Mouse (Mus musculus): ENCODE results near the gene Pigu. TPM values are rescaled to one million over a fixed set of nuclear protein-coding genes. Genes with fewer than 3 reads are reported as not detected.

Pigu gene
- polyA plus RNA-seq, 1 experiment from 2014 or later = 54.0 TPM

DNA sequence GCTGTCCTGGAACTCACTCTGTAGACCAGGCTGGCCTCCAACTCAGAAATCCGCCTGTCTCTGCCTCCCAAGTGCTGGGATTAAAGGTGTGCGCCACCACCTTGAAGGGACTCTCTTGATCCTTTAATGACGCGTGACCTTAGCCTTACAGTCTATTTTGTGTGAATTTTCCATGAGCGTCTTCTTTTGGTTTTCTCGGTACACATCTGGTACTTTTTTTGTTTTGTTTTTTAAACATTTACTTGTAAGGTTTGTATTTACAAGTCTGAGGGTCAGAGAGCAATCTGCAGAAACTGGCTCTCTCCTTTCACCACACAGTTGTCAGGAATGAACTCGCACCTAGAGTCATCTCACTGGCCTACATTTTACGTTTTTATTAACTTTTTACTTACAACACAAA lies 83.6 kb downstream of the Pigu start:
- H3K4me3 ChIP-seq (replicated peaks; ENCODE audit: low read length) = no peak overlapping the region
- no peaks in the 10 kb centered on the region for H3K36me3 ChIP-seq (ENCODE audit: control insufficient read depth, insufficient read depth, low read length)
- H3K4me2 ChIP-seq (ENCODE audit: low read depth, low read length) = no peak overlapping the region
- ATAC-seq (ENCODE audit: insufficient read depth, low FRiP score) = no peak
- 89% methylated on average over 8 of the region's 8 CpGs for WGBS
- H3K9ac ChIP-seq (ENCODE audit: low read length) = no peak overlapping the region
- no peak overlapping the region for H3K27ac ChIP-seq (ENCODE audit: low read length)
- peaks cover 8% of the 10 kb centered on the region for H3K4me1 ChIP-seq (ENCODE audit: control insufficient read depth, insufficient read depth, low read length)
- H3K9me3 ChIP-seq (replicated peaks; ENCODE audit: control insufficient read depth, low read length) = no peaks in the 10 kb centered on the region
- no peaks in the 10 kb centered on the region for H3K27me3 ChIP-seq (ENCODE audit: control insufficient read depth, insufficient read depth, low read length)

DNA sequence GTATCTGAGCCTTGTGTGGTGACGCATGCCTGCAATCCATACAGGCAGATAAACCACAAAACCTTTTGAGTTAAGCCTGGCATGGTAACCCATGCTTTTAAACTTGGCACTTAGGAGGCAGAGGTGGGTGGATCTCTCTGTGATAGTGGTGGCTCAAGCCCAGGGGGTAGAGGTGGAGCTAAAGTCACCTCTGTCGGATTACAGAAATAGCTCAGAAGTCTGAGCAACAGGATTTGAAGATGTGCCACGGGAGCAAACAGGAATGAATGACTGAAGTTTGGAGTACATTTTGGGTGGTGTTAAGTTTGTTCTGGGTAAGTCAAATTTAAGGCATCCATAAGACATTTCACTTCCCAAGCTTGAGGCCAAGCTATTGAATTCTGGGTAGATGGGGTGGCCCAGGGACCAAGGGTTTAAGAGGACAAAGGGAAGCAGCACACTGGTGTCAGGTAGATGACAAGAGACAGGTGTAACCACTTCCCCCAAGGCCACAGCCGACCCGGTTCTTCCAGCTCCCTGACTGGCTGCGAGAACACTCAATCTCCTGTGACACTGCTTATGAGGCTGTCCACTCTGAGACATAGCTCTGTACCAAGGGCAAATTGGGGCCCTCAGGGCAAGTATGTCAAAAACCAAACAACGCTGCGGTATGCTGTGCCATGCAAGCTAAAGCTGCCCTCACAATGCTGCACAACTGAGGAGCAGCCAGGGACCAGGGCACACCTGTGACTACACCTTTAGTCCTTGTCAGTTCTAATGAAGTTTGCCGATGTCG lies 84.6 kb downstream of the Pigu start:
- H3K4me1 ChIP-seq (ENCODE audit: control insufficient read depth, insufficient read depth, low read length) = peaks cover 7% of the 10 kb centered on the region
- no peak overlapping the region for H3K4me3 ChIP-seq (replicated peaks; ENCODE audit: low read length)
- no peak overlapping the region for H3K27ac ChIP-seq (ENCODE audit: low read length)
- no peak overlapping the region for H3K4me2 ChIP-seq (ENCODE audit: low read depth, low read length)
- no peaks in the 10 kb centered on the region for H3K36me3 ChIP-seq (ENCODE audit: control insufficient read depth, insufficient read depth, low read length)
- no peak overlapping the region for H3K9ac ChIP-seq (ENCODE audit: low read length)
- no peaks in the 10 kb centered on the region for H3K27me3 ChIP-seq (ENCODE audit: control insufficient read depth, insufficient read depth, low read length)
- ATAC-seq (ENCODE audit: insufficient read depth, low FRiP score) = no peak
- no peaks in the 10 kb centered on the region for H3K9me3 ChIP-seq (replicated peaks; ENCODE audit: control insufficient read depth, low read length)
- 69% methylated on average over 10 of the region's 10 CpGs for WGBS

DNA sequence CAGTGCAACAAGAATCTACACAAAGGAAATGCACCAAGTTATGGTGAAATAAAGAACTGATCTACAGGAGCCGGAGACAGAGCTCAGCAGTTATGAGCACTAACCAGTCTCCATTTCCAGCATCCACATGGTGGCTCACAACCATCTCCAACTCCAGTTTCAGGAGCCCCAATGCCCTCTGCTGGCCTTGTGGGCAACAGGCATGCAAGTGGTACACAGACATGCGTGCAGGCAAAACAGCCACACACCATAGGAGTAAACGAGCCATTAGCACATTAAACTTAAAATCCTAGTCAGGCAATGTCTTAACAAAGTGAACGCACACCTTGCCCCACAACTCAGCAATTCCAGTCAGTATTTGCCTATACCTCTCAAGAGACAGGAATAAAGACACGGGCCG lies 85.3 kb downstream of the Pigu start:
- WGBS = 84% methylated on average over 6 of the region's 6 CpGs
- Histone ChIP-seq H3K9me3 (replicated peaks; ENCODE audit: control insufficient read depth, low read length) (no peaks in the 10 kb centered on the region), H3K27ac (ENCODE audit: low read length) (no peak overlapping the region), H3K4me1 (ENCODE audit: control insufficient read depth, insufficient read depth, low read length) (0 out of 2 replicates have a peak, but pooled peaks cover under 1% of the 10 kb centered on the region), H3K4me2 (ENCODE audit: low read depth, low read length) (no peak overlapping the region), H3K36me3 (ENCODE audit: control insufficient read depth, insufficient read depth, low read length) (no peaks in the 10 kb centered on the region), H3K27me3 (ENCODE audit: control insufficient read depth, insufficient read depth, low read length) (no peaks in the 10 kb centered on the region), H3K9ac (ENCODE audit: low read length) (no peak overlapping the region), H3K4me3 (replicated peaks; ENCODE audit: low read length) (no peak overlapping the region)
- ATAC-seq (ENCODE audit: insufficient read depth, low FRiP score) = no peak

DNA sequence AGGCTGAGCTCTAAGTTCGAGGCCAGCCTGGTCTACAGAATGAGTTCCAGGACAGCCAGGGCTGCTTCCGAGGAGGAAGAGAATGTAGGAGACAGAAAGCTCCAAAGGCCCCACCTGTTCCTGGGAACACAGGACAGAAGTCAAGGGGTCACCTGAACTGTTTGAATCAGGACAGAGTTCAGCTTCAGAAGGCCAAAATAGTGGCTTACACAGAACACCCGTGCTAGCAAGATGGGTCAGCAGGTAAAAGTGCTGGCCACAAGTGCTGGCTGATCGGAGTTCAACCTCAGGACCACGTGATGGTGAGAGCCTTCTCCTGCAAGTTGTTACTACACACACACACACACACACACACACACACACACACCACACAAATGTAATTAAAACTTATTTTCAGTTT lies 90.3 kb downstream of the Pigu start:
- no peaks in the 10 kb centered on the region for H3K9me3 ChIP-seq (replicated peaks; ENCODE audit: control insufficient read depth, low read length)
- no peaks in the 10 kb centered on the region for H3K27me3 ChIP-seq (ENCODE audit: control insufficient read depth, insufficient read depth, low read length)
- no peaks in the 10 kb centered on the region for H3K4me1 ChIP-seq (ENCODE audit: control insufficient read depth, insufficient read depth, low read length)
- no peaks in the 10 kb centered on the region for H3K36me3 ChIP-seq (ENCODE audit: control insufficient read depth, insufficient read depth, low read length)
- no peak overlapping the region for H3K4me2 ChIP-seq (ENCODE audit: low read depth, low read length)
- no peak overlapping the region for H3K4me3 ChIP-seq (replicated peaks; ENCODE audit: low read length)
- no peak for ATAC-seq (ENCODE audit: insufficient read depth, low FRiP score)
- H3K9ac ChIP-seq (ENCODE audit: low read length) = no peak overlapping the region
- H3K27ac ChIP-seq (ENCODE audit: low read length) = no peak overlapping the region
- WGBS = 79% methylated on average over 5 of the region's 5 CpGs

DNA sequence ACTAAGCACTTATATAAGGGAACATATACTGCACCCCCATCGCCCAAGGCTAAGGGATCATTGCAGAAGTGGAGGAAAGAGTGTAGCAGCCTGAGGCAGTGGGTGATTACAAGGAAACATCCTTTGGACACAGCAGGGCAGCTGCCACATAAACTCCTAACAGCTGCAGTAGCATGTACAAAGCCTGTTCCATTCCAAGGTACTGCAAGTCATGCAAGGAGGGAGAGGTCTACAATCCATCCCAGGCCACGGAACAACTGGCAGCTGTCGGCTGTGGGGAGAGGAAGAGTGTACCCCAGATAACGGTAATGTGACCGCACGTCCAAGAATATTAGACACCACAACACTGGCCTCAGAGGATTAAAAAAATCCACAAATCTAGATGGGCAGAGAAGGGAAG lies 91.7 kb downstream of the Pigu start:
- no peaks in the 10 kb centered on the region for H3K9me3 ChIP-seq (replicated peaks; ENCODE audit: control insufficient read depth, low read length)
- H3K9ac ChIP-seq (ENCODE audit: low read length) = no peak overlapping the region
- H3K4me1 ChIP-seq (ENCODE audit: control insufficient read depth, insufficient read depth, low read length) = no peaks in the 10 kb centered on the region
- H3K4me2 ChIP-seq (ENCODE audit: low read depth, low read length) = no peak overlapping the region
- ATAC-seq (ENCODE audit: insufficient read depth, low FRiP score) = no peak
- 84% methylated on average over 6 of the region's 6 CpGs for WGBS
- no peaks in the 10 kb centered on the region for H3K36me3 ChIP-seq (ENCODE audit: control insufficient read depth, insufficient read depth, low read length)
- no peaks in the 10 kb centered on the region for H3K27me3 ChIP-seq (ENCODE audit: control insufficient read depth, insufficient read depth, low read length)
- H3K27ac ChIP-seq (ENCODE audit: low read length) = no peak overlapping the region
- H3K4me3 ChIP-seq (replicated peaks; ENCODE audit: low read length) = no peak overlapping the region

DNA sequence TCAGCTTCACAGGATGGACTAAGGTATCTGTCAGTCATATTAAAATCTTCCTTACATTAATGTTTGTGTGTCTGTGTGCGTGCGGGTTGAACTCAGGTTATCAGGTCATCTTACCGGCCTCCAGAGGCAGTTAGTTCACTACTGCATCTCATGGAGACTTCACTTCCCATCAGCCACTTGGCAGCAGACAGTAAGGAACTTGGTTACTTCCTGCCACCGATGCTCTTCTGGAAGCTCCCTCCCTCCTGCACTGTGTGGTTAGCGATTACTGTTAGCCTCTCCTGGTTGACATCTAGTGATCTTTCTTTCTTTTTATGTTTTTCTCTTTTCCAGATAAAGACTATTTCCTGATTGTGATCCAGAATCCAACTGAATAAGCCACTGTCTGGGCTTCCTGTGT lies 107.6 kb downstream of the Pigu start:
- Histone ChIP-seq H3K4me3 (replicated peaks; ENCODE audit: low read length) (no peak overlapping the region), H3K4me2 (ENCODE audit: low read depth, low read length) (no peak overlapping the region), H3K9me3 (replicated peaks; ENCODE audit: control insufficient read depth, low read length) (no peaks in the 10 kb centered on the region), H3K27ac (ENCODE audit: low read length) (no peak overlapping the region), H3K9ac (ENCODE audit: low read length) (no peak overlapping the region), H3K27me3 (ENCODE audit: control insufficient read depth, insufficient read depth, low read length) (no peaks in the 10 kb centered on the region), H3K4me1 (ENCODE audit: control insufficient read depth, insufficient read depth, low read length) (no peaks in the 10 kb centered on the region), H3K36me3 (ENCODE audit: control insufficient read depth, insufficient read depth, low read length) (peaks cover 45% of the 10 kb centered on the region)
- ATAC-seq (ENCODE audit: insufficient read depth, low FRiP score) = no peak
- 90% methylated on average over 5 of the region's 5 CpGs for WGBS

DNA sequence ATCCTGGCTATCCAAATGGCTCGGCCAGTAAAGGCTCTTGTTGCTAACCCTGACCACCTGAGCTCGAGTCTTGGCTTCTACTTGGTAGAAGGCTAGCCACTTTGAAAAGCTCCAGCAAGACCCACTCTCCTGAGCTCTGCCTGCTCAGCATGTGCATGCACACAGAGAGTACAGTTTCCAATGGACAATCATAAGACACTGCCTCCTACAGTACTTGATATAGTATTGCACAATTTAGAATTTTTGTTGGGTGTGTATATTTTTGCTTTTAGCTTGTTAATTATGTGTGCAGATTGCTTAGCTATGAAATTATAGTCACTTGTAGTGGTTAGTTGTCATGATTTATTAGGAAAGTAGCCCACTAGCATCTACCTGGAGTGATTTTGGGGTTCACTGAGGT lies 108.5 kb downstream of the Pigu start:
- no peak overlapping the region for H3K4me3 ChIP-seq (replicated peaks; ENCODE audit: low read length)
- 82% methylated on average over 2 of the region's 2 CpGs for WGBS
- no peaks in the 10 kb centered on the region for H3K27me3 ChIP-seq (ENCODE audit: control insufficient read depth, insufficient read depth, low read length)
- no peak overlapping the region for H3K27ac ChIP-seq (ENCODE audit: low read length)
- H3K9ac ChIP-seq (ENCODE audit: low read length) = no peak overlapping the region
- no peak for ATAC-seq (ENCODE audit: insufficient read depth, low FRiP score)
- no peaks in the 10 kb centered on the region for H3K9me3 ChIP-seq (replicated peaks; ENCODE audit: control insufficient read depth, low read length)
- H3K4me1 ChIP-seq (ENCODE audit: control insufficient read depth, insufficient read depth, low read length) = no peaks in the 10 kb centered on the region
- H3K4me2 ChIP-seq (ENCODE audit: low read depth, low read length) = no peak overlapping the region
- H3K36me3 ChIP-seq (ENCODE audit: control insufficient read depth, insufficient read depth, low read length) = peaks cover 45% of the 10 kb centered on the region

DNA sequence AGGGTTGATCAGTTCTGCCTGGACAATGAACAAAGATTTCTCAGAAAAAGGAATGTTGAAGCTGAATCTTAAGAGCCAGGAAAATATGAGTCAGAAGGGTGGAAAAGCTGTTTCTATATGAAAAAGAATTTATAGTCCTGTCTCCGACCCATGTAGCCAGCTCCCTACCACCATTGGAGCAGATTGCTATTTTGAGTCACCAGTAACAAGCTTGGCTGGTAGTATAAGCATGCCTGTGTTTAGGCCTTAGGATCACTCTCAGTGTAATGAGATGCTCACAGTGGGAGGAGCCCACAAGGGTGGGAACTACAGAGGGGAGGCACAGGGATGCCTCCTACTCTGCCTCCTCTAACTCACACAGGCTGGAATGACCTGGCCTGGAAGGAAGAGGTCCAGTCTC lies 109.0 kb downstream of the Pigu start:
- WGBS = 94% methylated on average over 1 of the region's 1 CpGs
- no peaks in the 10 kb centered on the region for H3K9me3 ChIP-seq (replicated peaks; ENCODE audit: control insufficient read depth, low read length)
- no peak overlapping the region for H3K4me3 ChIP-seq (replicated peaks; ENCODE audit: low read length)
- H3K9ac ChIP-seq (ENCODE audit: low read length) = no peak overlapping the region
- no peak for ATAC-seq (ENCODE audit: insufficient read depth, low FRiP score)
- H3K4me2 ChIP-seq (ENCODE audit: low read depth, low read length) = no peak overlapping the region
- no peaks in the 10 kb centered on the region for H3K27me3 ChIP-seq (ENCODE audit: control insufficient read depth, insufficient read depth, low read length)
- H3K4me1 ChIP-seq (ENCODE audit: control insufficient read depth, insufficient read depth, low read length) = no peaks in the 10 kb centered on the region
- no peak overlapping the region for H3K27ac ChIP-seq (ENCODE audit: low read length)
- H3K36me3 ChIP-seq (ENCODE audit: control insufficient read depth, insufficient read depth, low read length) = peaks cover 45% of the 10 kb centered on the region

DNA sequence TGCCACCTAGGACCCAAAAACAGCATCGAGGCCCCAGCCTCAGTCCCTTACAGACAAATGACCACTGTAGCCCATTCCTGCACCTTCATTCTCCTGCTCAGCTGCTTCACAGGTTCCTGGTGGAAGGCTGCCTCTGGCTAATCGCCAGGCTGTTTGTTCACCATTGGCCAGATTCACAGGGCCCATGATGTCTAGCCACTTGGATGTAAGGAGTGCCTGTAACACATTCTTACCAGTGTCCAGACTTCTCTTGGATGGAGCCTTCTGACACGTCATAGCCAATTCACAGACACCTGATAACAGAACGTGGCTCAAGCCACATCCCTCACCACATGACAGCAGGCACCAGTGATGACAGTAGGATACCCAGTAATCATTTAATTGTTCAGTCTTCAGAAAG lies 111.0 kb downstream of the Pigu start:
- no peak overlapping the region for H3K27ac ChIP-seq (ENCODE audit: low read length)
- no peaks in the 10 kb centered on the region for H3K27me3 ChIP-seq (ENCODE audit: control insufficient read depth, insufficient read depth, low read length)
- H3K4me2 ChIP-seq (ENCODE audit: low read depth, low read length) = no peak overlapping the region
- ATAC-seq (ENCODE audit: insufficient read depth, low FRiP score) = no peak
- H3K9ac ChIP-seq (ENCODE audit: low read length) = no peak overlapping the region
- no peak overlapping the region for H3K4me3 ChIP-seq (replicated peaks; ENCODE audit: low read length)
- WGBS = 91% methylated on average over 4 of the region's 4 CpGs
- peaks cover 45% of the 10 kb centered on the region for H3K36me3 ChIP-seq (ENCODE audit: control insufficient read depth, insufficient read depth, low read length)
- H3K9me3 ChIP-seq (replicated peaks; ENCODE audit: control insufficient read depth, low read length) = no peaks in the 10 kb centered on the region
- H3K4me1 ChIP-seq (ENCODE audit: control insufficient read depth, insufficient read depth, low read length) = no peaks in the 10 kb centered on the region

Measured in stomach, embryonic 16.5 days (tissue).